Mouse (Mus musculus) midbrain, embryonic 12.5 days (tissue): ENCODE data around the gene Bok. TPM values are rescaled to one million over a fixed set of nuclear protein-coding genes. Genes with fewer than 3 reads are reported as not detected.

Experiments
- ATAC-seq: fragments of 200-750 bp; cut with Nextera tagmentation; 2 replicates; pipeline ENCODE4 v1.8.0; 2017; ENCODE audit warnings: low read depth, moderate TSS enrichment, moderate library complexity; ENCODE audit not compliant: low FRiP score
- H3K27ac ChIP-seq: fragments of 300-500 bp; sonication (generic); replicated peaks from 2 replicates; pipeline ENCODE4 v1.5.1; 2016; ENCODE audit warnings: mild to moderate bottlenecking
- H3K27me3 ChIP-seq: fragments of 300-500 bp; sonication (generic); 2 replicates; pipeline ENCODE4 v1.6.1; 2016; ENCODE audit warnings: mild to moderate bottlenecking
- H3K36me3 ChIP-seq: fragments of 300-500 bp; sonication (generic); 2 replicates; pipeline ENCODE4 v1.6.1; 2016
- H3K4me1 ChIP-seq: fragments of 300-500 bp; sonication (generic); 2 replicates; pipeline ENCODE4 v1.6.1; 2016
- H3K4me2 ChIP-seq: fragments of 300-500 bp; sonication (generic); replicated peaks from 2 replicates; pipeline ENCODE4 v1.6.1; 2016; ENCODE audit warnings: mild to moderate bottlenecking, moderate library complexity
- H3K4me3 ChIP-seq: fragments of 300-500 bp; sonication (generic); 2 replicates; pipeline ENCODE4 v1.5.1; 2016; ENCODE audit warnings: mild to moderate bottlenecking
- H3K9ac ChIP-seq: fragments of 300-500 bp; sonication (generic); replicated peaks from 2 replicates; pipeline ENCODE4 v1.6.1; 2016; ENCODE audit warnings: mild to moderate bottlenecking, moderate library complexity
- H3K9me3 ChIP-seq: fragments of 300-500 bp; sonication (generic); 2 replicates; pipeline ENCODE4 v1.6.1; 2016; ENCODE audit warnings: mild to moderate bottlenecking
- WGBS: fragments of 180-500 bp; shearing (Covaris S2); methylation state at CpG from one replicate; pipeline ENCODE4 v1.1.7; 2016; 5-methylcytosine and 5-hydroxymethylcytosine counted together
- polyA plus RNA-seq: library from polyadenylated mRNA; unstranded; fragments of >200 nt; fragmentation: Nextera tagmentation; extraction: Ambion mirVana; gene quantifications from 2 replicates; pipeline ENCODE4 v1.2.1, GENCODE M21; 2016

The Bok gene
- polyA plus RNA-seq, 1 experiment from 2014 or later: 43.3 TPM

- 94% methylated on average over 9 of the region's 9 CpGs for WGBS
- Histone ChIP-seq H3K4me3 (no peak overlapping the region), H3K27ac (no peak overlapping the region), H3K4me1 (no peaks in the 10 kb centered on the region), H3K36me3 (peaks cover 17% of the 10 kb centered on the region; the same call in 1 of the 2 replicates), H3K27me3 (0 out of 2 replicates have a peak, but pooled peaks cover under 1% of the 10 kb centered on the region), H3K4me2 (no peak overlapping the region), H3K9ac (no peak overlapping the region), H3K9me3 (no peaks in the 10 kb centered on the region)
- no peak for ATAC-seq
Observed at GRCm38 (mm10) chr1:93692773-93693172, 7.3 kb downstream of the Bok start.

GRCm38 (mm10) chr1:93693502-93693901 is 8.0 kb downstream of the Bok start:
- Histone ChIP-seq H3K4me1 (no peaks in the 10 kb centered on the region), H3K9ac (no peak overlapping the region), H3K4me3 (no peak overlapping the region), H3K27me3 (no peaks in the 10 kb centered on the region), H3K9me3 (no peaks in the 10 kb centered on the region), H3K4me2 (no peak overlapping the region), H3K36me3 (peaks cover 17% of the 10 kb centered on the region; the same call in 1 of the 2 replicates), H3K27ac (no peak overlapping the region)
- WGBS: 92% methylated on average over 3 of the region's 3 CpGs
- ATAC-seq: no peak

- Histone ChIP-seq H3K4me2 (no peak overlapping the region), H3K27me3 (no peaks in the 10 kb centered on the region), H3K4me1 (no peaks in the 10 kb centered on the region), H3K9ac (no peak overlapping the region), H3K27ac (no peak overlapping the region), H3K36me3 (peaks cover 17% of the 10 kb centered on the region; the same call in 1 of the 2 replicates), H3K9me3 (no peaks in the 10 kb centered on the region), H3K4me3 (no peak overlapping the region)
- ATAC-seq: no peak
- WGBS: 96% methylated on average over 10 of the region's 10 CpGs
Observed at GRCm38 (mm10) chr1:93693943-93694342, 8.5 kb downstream of the Bok start.

GRCm38 (mm10) chr1:93694966-93695365 is 9.5 kb downstream of the Bok start:
- no peak overlapping the region for H3K27ac ChIP-seq
- peaks cover 17% of the 10 kb centered on the region; the same call in 1 of the 2 replicates for H3K36me3 ChIP-seq
- H3K4me1 ChIP-seq: no peaks in the 10 kb centered on the region
- H3K9me3 ChIP-seq: no peaks in the 10 kb centered on the region
- no peaks in the 10 kb centered on the region for H3K27me3 ChIP-seq
- no peak overlapping the region for H3K4me2 ChIP-seq
- ATAC-seq: no peak
- no peak overlapping the region for H3K9ac ChIP-seq
- 84% methylated on average over 6 of the region's 6 CpGs for WGBS
- no peak overlapping the region for H3K4me3 ChIP-seq

- WGBS: 77% methylated on average over 3 of the region's 3 CpGs
- peaks cover 14% of the 10 kb centered on the region; the same call in 1 of the 2 replicates for H3K36me3 ChIP-seq
Observed at GRCm38 (mm10) chr1:93697317-93697716, 11.9 kb downstream of the Bok start.

GRCm38 (mm10) chr1:93699159-93699558 is 13.7 kb downstream of the Bok start:
- Histone ChIP-seq H3K9ac (no peak overlapping the region), H3K4me2 (no peak overlapping the region), H3K36me3 (peaks cover 22% of the 10 kb centered on the region; the same call in 1 of the 2 replicates), H3K27me3 (no peaks in the 10 kb centered on the region), H3K9me3 (no peaks in the 10 kb centered on the region), H3K4me1 (no peaks in the 10 kb centered on the region), H3K27ac (no peak overlapping the region), H3K4me3 (no peak overlapping the region)
- WGBS: 82% methylated on average over 4 of the region's 4 CpGs
- ATAC-seq: no peak

More at GRCm38 (mm10) chr1:93697317-93697716, 11.9 kb downstream of the Bok start:
- H3K27me3 ChIP-seq: no peaks in the 10 kb centered on the region
- no peak overlapping the region for H3K27ac ChIP-seq
- no peak for ATAC-seq
- H3K9me3 ChIP-seq: no peaks in the 10 kb centered on the region
- H3K4me3 ChIP-seq: no peak overlapping the region
- no peak overlapping the region for H3K4me2 ChIP-seq
- no peaks in the 10 kb centered on the region for H3K4me1 ChIP-seq
- H3K9ac ChIP-seq: no peak overlapping the region

GRCm38 (mm10) chr1:93702106-93702505 is 16.6 kb downstream of the Bok start:
- H3K36me3 ChIP-seq: peaks cover 21% of the 10 kb centered on the region
- H3K4me3 ChIP-seq: no peak overlapping the region
- no peak overlapping the region for H3K27ac ChIP-seq
- H3K4me2 ChIP-seq: no peak overlapping the region
- WGBS: 91% methylated on average over 1 of the region's 1 CpGs
- ATAC-seq: no peak
- no peaks in the 10 kb centered on the region for H3K4me1 ChIP-seq
- H3K9ac ChIP-seq: no peak overlapping the region
- H3K27me3 ChIP-seq: no peaks in the 10 kb centered on the region
- H3K9me3 ChIP-seq: no peaks in the 10 kb centered on the region

- Histone ChIP-seq H3K36me3 (peaks cover 21% of the 10 kb centered on the region), H3K27ac (no peak overlapping the region), H3K9ac (no peak overlapping the region), H3K27me3 (no peaks in the 10 kb centered on the region), H3K4me2 (no peak overlapping the region), H3K9me3 (no peaks in the 10 kb centered on the region), H3K4me3 (no peak overlapping the region), H3K4me1 (no peaks in the 10 kb centered on the region)
- 93% methylated on average over 10 of the region's 10 CpGs for WGBS
- no peak for ATAC-seq
Observed at GRCm38 (mm10) chr1:93703472-93704048, 18.1 kb downstream of the Bok start.

GRCm38 (mm10) chr1:93704341-93704740 is 18.9 kb downstream of the Bok start:
- H3K9me3 ChIP-seq: no peaks in the 10 kb centered on the region
- WGBS: 87% methylated on average over 9 of the region's 9 CpGs
- no peak overlapping the region for H3K27ac ChIP-seq
- H3K27me3 ChIP-seq: no peaks in the 10 kb centered on the region
- no peaks in the 10 kb centered on the region for H3K4me1 ChIP-seq
- no peak overlapping the region for H3K4me2 ChIP-seq
- H3K4me3 ChIP-seq: no peak overlapping the region
- no peak overlapping the region for H3K9ac ChIP-seq
- no peak for ATAC-seq
- H3K36me3 ChIP-seq: peaks cover 21% of the 10 kb centered on the region

- 69% methylated on average over 3 of the region's 3 CpGs for WGBS
Observed at GRCm38 (mm10) chr1:93705389-93705788, 19.9 kb downstream of the Bok start.

GRCm38 (mm10) chr1:93716166-93716565 is 30.7 kb downstream of the Bok start:
- Histone ChIP-seq H3K4me3 (no peak overlapping the region), H3K9ac (no peak overlapping the region), H3K27ac (no peak overlapping the region), H3K36me3 (peaks cover 42% of the 10 kb centered on the region), H3K4me1 (no peaks in the 10 kb centered on the region), H3K9me3 (no peaks in the 10 kb centered on the region), H3K27me3 (no peaks in the 10 kb centered on the region), H3K4me2 (no peak overlapping the region)
- WGBS: 93% methylated on average over 2 of the region's 2 CpGs
- no peak for ATAC-seq

More at GRCm38 (mm10) chr1:93705389-93705788, 19.9 kb downstream of the Bok start:
- Histone ChIP-seq H3K4me1 (no peaks in the 10 kb centered on the region), H3K4me3 (no peak overlapping the region), H3K9ac (no peak overlapping the region), H3K27ac (no peak overlapping the region), H3K9me3 (no peaks in the 10 kb centered on the region), H3K36me3 (peaks cover 21% of the 10 kb centered on the region), H3K4me2 (no peak overlapping the region), H3K27me3 (no peaks in the 10 kb centered on the region)
- ATAC-seq: no peak

GRCm38 (mm10) chr1:93721557-93721956 is 36.1 kb downstream of the Bok start:
- no peak for ATAC-seq
- no peaks in the 10 kb centered on the region for H3K4me1 ChIP-seq
- WGBS: 56% methylated on average over 7 of the region's 7 CpGs
- H3K36me3 ChIP-seq: peaks cover 17% of the 10 kb centered on the region
- no peaks in the 10 kb centered on the region for H3K27me3 ChIP-seq
- H3K4me3 ChIP-seq: no peak overlapping the region
- H3K4me2 ChIP-seq: no peak overlapping the region
- no peak overlapping the region for H3K9ac ChIP-seq
- no peak overlapping the region for H3K27ac ChIP-seq
- H3K9me3 ChIP-seq: no peaks in the 10 kb centered on the region

- Histone ChIP-seq H3K9ac (no peak overlapping the region), H3K4me1 (no peaks in the 10 kb centered on the region), H3K27me3 (no peaks in the 10 kb centered on the region), H3K27ac (no peak overlapping the region), H3K36me3 (peaks cover 10% of the 10 kb centered on the region), H3K4me3 (no peak overlapping the region), H3K9me3 (no peaks in the 10 kb centered on the region), H3K4me2 (no peak overlapping the region)
- WGBS: 89% methylated on average over 3 of the region's 3 CpGs
- ATAC-seq: no peak
Observed at GRCm38 (mm10) chr1:93724623-93725022, 39.2 kb downstream of the Bok start.
